Mouse (Mus musculus) granulocyte monocyte progenitor cell, adult 5-6 weeks (primary cell): Measurements from ENCODE around the gene Rnf152. TPM values are rescaled to one million over a fixed set of nuclear protein-coding genes. Genes with fewer than 3 reads are reported as not detected.

Experiments
- ATAC-seq: replicated peaks from 2 replicates; pipeline ENCODE4 v1.8.0; 2016; ENCODE audit warnings: mild to moderate bottlenecking, moderate TSS enrichment, inconsistent platforms; ENCODE audit not compliant: poor library complexity, severe bottlenecking
- total RNA-seq, 2 experiments: library from RNA; stranded (forward) in 1 of 2; stranded (reverse) in 1 of 2; fragments of 200-712, 200-1000 nt in 1 of 2; fragments of >200 nt in 1 of 2; fragmentation: Nextera tagmentation in 1 of 2; gene quantifications; 2 replicates each; pipeline ENCODE4 v1.2.3; 2014 to 2017

The Rnf152 gene
- total RNA-seq, 2 experiments from 2014 or later: not detected

- no peak for ATAC-seq
Observed at GRCm38 (mm10) chr1:105243359-105244142, 113.0 kb downstream of the Rnf152 start.

- no peak for ATAC-seq
Observed at GRCm38 (mm10) chr1:105240185-105240584, 116.3 kb downstream of the Rnf152 start.
